Mouse (Mus musculus): ENCODE measurements at regions not wholly inside any gene's neighbourhood (a gene's known extent, or its start where the extent isn't known, plus 50 kb on each side); places are given as distances from the start of the nearest gene placed in this dataset.

- no peak for DNase-seq (ENCODE audit: low spot score in 2 of 2)
- H3K4me3 ChIP-seq, result no peak overlapping the region
- H3K27ac ChIP-seq, result no peak overlapping the region
- no peak for TF ChIP-seq CTCF (conservative IDR thresholded peaks at IDR 0.05)
Observed at GRCm38 (mm10) chr10:16537660-16538059, 1185.4 kb upstream of the Cited2 start.

DNA sequence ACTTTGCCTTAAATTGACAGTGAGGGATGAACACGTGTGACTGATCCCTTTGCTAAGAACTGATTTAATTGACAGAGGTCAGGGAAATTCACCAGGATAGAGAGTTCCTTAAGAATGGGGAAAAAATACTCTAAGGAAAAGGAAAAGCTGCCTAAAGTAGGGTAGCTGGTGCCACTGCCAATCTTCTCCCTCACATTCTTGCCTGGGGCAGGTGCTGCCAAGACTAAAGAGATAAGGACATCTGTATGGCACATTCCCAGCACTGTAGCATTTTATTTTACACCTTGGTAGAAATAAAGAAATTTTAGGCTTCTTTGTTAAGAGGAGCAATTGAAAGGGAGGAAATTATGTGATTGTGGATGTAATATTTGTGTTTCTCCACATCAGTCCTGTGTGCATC, 1184.6 kb upstream of the Cited2 start:
- no peak overlapping the region for H3K27ac ChIP-seq
- H3K4me3 ChIP-seq, result no peak overlapping the region
- no peak for TF ChIP-seq CTCF (conservative IDR thresholded peaks at IDR 0.05)
- DNase-seq (ENCODE audit: low spot score in 2 of 2), result no peak

DNA sequence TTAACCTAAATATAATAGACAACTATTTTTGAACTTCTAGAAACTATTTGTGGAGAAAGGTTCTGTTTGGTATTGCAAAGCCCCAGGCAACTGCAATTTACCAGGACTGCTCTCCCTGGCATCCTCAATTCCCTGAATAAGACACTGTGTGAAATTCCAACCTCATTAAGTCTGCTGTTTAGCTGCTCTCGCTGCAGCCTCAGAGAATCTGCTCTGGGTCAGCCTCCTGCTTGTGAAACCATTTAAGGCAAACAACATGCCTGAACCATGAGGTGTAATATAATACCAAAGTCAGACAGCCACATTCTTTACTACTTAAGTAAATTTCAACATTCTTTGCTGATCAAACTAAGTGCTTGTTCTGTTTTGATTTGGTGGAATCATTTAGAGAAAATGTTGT, 1177.6 kb upstream of the Cited2 start:
- DNase-seq (ENCODE audit: low spot score in 2 of 2), result no peak
- TF ChIP-seq CTCF (conservative IDR thresholded peaks at IDR 0.05), result no peak
- Histone ChIP-seq H3K27ac (no peak overlapping the region), H3K4me3 (no peak overlapping the region)

DNA sequence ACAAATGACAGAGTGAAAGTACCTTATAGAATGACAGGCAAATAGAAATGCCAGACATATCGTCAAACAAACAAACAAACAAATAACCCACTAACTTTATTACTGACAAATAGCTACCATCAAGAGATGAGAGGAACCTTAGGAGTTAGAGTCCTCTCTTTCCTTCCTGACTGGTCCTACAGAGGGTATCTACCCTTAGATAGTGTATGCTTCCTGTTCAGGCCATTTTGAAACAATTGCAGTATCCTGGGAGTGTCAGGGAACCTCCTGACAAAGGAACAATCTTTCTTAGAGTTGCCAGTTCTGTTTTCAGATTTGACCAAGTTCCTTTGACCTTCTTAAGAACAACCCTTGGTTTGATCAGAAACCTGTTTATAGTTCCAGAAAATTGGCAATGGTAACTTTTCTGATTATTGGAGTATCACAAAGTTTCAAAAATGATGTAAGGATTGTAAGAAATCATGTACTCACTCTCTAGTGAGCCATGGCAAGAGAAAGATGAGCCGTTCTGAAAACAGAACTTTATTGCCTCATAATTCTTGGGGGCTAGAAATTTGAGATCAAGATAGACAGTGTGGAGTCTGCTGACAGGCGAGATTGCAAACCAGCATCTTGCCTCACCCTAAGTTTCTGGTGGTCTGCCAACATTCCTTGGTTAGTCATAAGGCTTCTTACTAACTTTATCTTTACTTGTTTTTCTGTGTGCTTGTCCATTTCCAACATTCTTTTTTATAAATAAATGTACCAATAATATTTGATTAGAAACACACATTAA, 1170.0 kb upstream of the Cited2 start:
- Histone ChIP-seq H3K4me3 (no peak overlapping the region), H3K27ac (no peak overlapping the region)
- DNase-seq (ENCODE audit: low spot score in 2 of 2), result no peak
- TF ChIP-seq CTCF (conservative IDR thresholded peaks at IDR 0.05), result no peak

GRCm38 (mm10) chr10:16574568-16574967, 1148.5 kb upstream of the Cited2 start:
- no peak overlapping the region for H3K4me3 ChIP-seq
- no peak for DNase-seq (ENCODE audit: low spot score in 2 of 2)
- no peak for TF ChIP-seq CTCF (conservative IDR thresholded peaks at IDR 0.05)
- no peak overlapping the region for H3K27ac ChIP-seq

DNA sequence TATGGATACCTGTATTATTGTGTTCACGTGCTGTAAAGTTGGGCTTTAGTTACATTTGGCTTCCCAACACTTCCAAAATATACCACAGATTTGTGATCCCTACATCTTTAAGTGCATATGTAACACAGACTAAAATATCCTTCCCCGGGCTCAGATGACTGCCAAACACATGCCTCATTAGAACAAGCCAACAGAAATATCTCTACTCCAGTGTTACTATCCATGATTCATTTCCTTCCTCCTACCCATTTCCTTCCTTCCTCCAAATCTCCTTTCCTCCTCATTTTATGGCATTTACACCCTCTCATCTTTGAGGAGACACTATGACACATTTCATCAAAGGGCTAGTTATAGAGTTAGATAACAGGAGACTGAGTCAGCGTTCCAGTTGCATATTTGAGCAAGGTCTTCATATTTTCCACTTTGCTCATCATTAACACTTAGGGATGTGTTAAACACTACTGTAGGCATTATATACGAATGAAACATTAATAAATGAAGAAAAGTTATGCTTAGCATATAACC, 1144.4 kb upstream of the Cited2 start:
- TF ChIP-seq CTCF (conservative IDR thresholded peaks at IDR 0.05), result no peak
- no peak for DNase-seq (ENCODE audit: low spot score in 2 of 2)
- H3K27ac ChIP-seq, result no peak overlapping the region
- H3K4me3 ChIP-seq, result no peak overlapping the region

DNA sequence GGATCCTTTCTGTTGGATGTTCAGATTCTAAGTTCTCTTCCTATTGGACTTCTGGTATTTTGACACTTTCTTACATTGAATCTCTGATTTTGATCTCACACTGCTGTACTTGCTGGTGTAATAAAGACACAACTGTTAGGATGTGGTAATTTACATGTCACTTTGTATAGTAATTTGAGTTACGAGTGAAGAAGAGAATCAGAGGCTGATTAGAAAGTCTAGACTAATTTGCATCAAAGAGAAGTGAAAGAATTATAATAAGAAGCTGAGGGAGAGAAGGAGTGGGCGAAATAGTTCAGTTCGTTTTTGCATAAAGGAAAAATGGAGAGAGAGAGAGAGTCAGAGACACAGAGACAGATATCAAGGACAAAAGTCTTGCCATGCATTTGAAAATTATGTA, 1142.8 kb upstream of the Cited2 start:
- no peak for TF ChIP-seq CTCF (conservative IDR thresholded peaks at IDR 0.05)
- Histone ChIP-seq H3K4me3 (no peak overlapping the region), H3K27ac (no peak overlapping the region)
- no peak for DNase-seq (ENCODE audit: low spot score in 2 of 2)

DNA sequence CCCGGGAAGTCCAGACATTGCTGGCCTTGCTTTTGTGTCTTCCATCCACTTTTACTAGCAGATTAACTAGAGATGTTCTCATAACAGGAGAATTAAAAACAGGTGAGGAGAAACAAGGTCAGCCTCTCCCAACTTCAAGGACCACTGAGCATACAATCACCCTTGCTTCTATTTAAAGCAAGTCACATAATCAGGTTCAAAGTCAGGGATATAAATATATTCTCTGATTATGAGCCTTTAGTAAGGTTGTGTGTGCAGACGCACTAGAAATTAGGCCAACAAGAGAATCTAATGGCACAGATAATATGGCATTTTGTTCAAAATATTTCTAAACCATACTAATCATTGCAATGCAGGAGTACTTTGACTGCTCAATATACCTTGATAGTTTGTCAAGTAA, 1134.2 kb upstream of the Cited2 start:
- no peak for TF ChIP-seq CTCF (conservative IDR thresholded peaks at IDR 0.05)
- 0 out of 2 replicates have a peak overlapping the region, but pooled peaks have one; percentile 3 for H3K27ac ChIP-seq
- no peak for DNase-seq (ENCODE audit: low spot score in 2 of 2)
- H3K4me3 ChIP-seq, result no peak overlapping the region

DNA sequence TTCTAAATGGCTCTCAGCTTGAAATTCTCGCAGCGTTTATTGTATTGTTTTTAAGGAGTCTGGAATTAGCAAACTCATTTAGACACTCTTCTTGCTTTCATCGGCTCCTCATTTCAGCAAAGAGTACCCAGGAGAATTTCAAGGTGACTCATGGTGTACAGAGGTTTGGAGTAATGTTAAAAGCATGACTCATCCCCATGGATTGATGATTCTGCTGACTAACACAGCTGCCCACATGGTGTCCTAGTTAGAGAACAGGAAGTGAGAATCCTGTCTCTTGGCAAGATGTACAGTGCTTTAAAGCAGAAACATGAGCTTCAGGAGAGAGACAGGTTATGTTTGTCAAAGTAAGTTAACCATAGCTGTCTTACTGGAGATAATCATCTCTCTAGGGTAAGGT, 1133.6 kb upstream of the Cited2 start:
- peak in 1 of 2 experiments; percentile 26 for DNase-seq (ENCODE audit: low spot score in 2 of 2)
- Histone ChIP-seq H3K4me3 (no peak overlapping the region), H3K27ac (0 out of 2 replicates have a peak overlapping the region, but pooled peaks have one; percentile 3)
- no peak for TF ChIP-seq CTCF (conservative IDR thresholded peaks at IDR 0.05)

GRCm38 (mm10) chr10:16592870-16593269, 1130.1 kb upstream of the Cited2 start:
- no peak overlapping the region for H3K27ac ChIP-seq
- no peak overlapping the region for H3K4me3 ChIP-seq
- no peak for TF ChIP-seq CTCF (conservative IDR thresholded peaks at IDR 0.05)
- no peak for DNase-seq (ENCODE audit: low spot score in 2 of 2)

- TF ChIP-seq CTCF (conservative IDR thresholded peaks at IDR 0.05), result no peak
- H3K4me3 ChIP-seq, result no peak overlapping the region
- no peak for DNase-seq (ENCODE audit: low spot score in 2 of 2)
Observed at GRCm38 (mm10) chr10:16600041-16600440, 1123.0 kb upstream of the Cited2 start.

GRCm38 (mm10) chr10:16600551-16601224, 1122.3 kb upstream of the Cited2 start:
- no peak overlapping the region for H3K4me3 ChIP-seq
- DNase-seq (ENCODE audit: low spot score in 2 of 2), result no peak
- no peak for TF ChIP-seq CTCF (conservative IDR thresholded peaks at IDR 0.05)
- H3K27ac ChIP-seq, result no peak overlapping the region

More at GRCm38 (mm10) chr10:16600041-16600440, 1123.0 kb upstream of the Cited2 start:
- no peak overlapping the region for H3K27ac ChIP-seq

DNA sequence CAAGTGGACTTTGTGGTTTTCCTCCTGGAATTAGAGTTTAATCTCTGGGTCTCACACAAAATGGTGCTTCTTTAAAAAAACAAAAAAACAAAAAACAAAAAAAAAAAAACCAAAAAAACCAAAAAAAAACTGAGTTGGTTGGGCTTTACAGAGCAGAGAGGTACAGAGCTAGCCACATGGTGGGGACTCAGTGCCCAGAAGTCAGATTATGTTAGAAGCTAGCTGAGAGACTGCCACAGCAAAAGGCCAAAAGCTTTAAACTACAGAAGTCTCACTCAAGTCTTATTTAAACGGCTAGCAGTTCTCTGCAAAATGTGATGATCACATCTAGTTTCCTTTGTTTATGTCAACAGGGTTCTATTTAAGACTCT, 1121.8 kb upstream of the Cited2 start:
- H3K4me3 ChIP-seq, result no peak overlapping the region
- no peak for DNase-seq (ENCODE audit: low spot score in 2 of 2)
- H3K27ac ChIP-seq, result no peak overlapping the region
- no peak for TF ChIP-seq CTCF (conservative IDR thresholded peaks at IDR 0.05)

DNA sequence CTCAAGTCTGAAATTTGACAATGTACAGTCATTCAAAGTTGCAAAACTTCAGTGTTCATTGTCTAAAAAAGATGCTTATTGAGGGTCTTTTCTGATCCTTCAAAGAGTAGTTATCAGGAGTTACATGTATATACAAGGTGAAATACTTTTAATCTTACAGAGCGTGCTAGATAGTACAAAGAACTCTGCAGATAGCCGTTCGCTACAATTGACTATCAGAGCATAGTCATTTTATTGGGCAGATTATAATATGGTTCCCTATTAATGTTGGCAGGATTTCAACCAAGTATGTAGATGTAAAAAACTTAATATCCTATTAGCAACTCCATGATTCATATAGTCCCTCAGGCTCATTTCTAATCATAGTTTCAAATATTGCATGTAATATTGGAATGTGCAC, 1114.7 kb upstream of the Cited2 start:
- Histone ChIP-seq H3K27ac (no peak overlapping the region), H3K4me3 (no peak overlapping the region)
- no peak for TF ChIP-seq CTCF (conservative IDR thresholded peaks at IDR 0.05)
- DNase-seq (ENCODE audit: low spot score in 2 of 2), result no peak

Measured in layer of hippocampus, adult 2 months (tissue).